Mouse (Mus musculus) MEL (cell line): ENCODE data around the gene Trim65. TPM values are rescaled to one million over a fixed set of nuclear protein-coding genes. Genes with fewer than 3 reads are reported as not detected.

Experiments
- DNase-seq: peaks from one replicate; pipeline ENCODE4 v3.0.0; 2011; ENCODE audit warnings: low read depth, low spot score
- H3K27ac ChIP-seq: 2 replicates; pipeline ENCODE4 v1.5.1; 2012; ENCODE audit warnings: low read depth, mild to moderate bottlenecking, control low read depth, low read length, moderate library complexity; ENCODE audit not compliant: control insufficient read depth
- H3K27me3 ChIP-seq, 2 experiments: fragments of 150-350 bp in 1 of 2; sonication (generic) in 1 of 2; 2 replicates each; pipeline ENCODE4 v1.6.1; 2012; ENCODE audit warnings: low read length in 2 of 2, mild to moderate bottlenecking in 2 of 2, improper control_type of control experiment in 1 of 2, moderate library complexity in 1 of 2; ENCODE audit not compliant: insufficient read depth in 2 of 2, control insufficient read depth in 1 of 2
- H3K36me3 ChIP-seq, 2 experiments: 2 replicates each; pipeline ENCODE4 v1.6.1; 2012 to 2014; ENCODE audit warnings: low read length in 2 of 2, improper control_type of control experiment in 1 of 2, inconsistent platforms in 1 of 2, mild to moderate bottlenecking in 1 of 2; ENCODE audit not compliant: insufficient read depth in 2 of 2, control insufficient read depth in 1 of 2
- H3K4me1 ChIP-seq, 2 experiments: fragments of 150-350 bp in 1 of 2; sonication (generic) in 1 of 2; 2 replicates each; pipeline ENCODE4 v1.6.1; 2012; ENCODE audit warnings: low read length in 2 of 2, improper control_type of control experiment in 1 of 2, mild to moderate bottlenecking in 1 of 2; ENCODE audit not compliant: insufficient read depth in 2 of 2, control insufficient read depth in 1 of 2
- H3K4me3 ChIP-seq, 2 experiments: fragments of 150-350 bp in 1 of 2; sonication (generic) in 1 of 2; 2 replicates each; pipeline ENCODE4 v1.5.1; 2012; ENCODE audit warnings: low read depth in 2 of 2, low read length in 2 of 2, mild to moderate bottlenecking in 2 of 2, moderate library complexity in 2 of 2, control low read depth in 1 of 2, improper control_type of control experiment in 1 of 2; ENCODE audit not compliant: control insufficient read depth in 1 of 2, insufficient read depth in 1 of 2
- H3K79me2 ChIP-seq: 2 replicates; pipeline ENCODE4 v1.6.1; 2012; ENCODE audit warnings: mild to moderate bottlenecking, low read length, moderate library complexity; ENCODE audit not compliant: control insufficient read depth, poor library complexity, insufficient read depth
- H3K9ac ChIP-seq: 2 replicates; pipeline ENCODE4 v1.6.1; 2012; ENCODE audit warnings: low read depth, mild to moderate bottlenecking, control low read depth, low read length, moderate library complexity; ENCODE audit not compliant: control insufficient read depth, poor library complexity, severe bottlenecking
- H3K9me3 ChIP-seq: fragments of 150-350 bp; sonication (generic); replicated peaks from 2 replicates; pipeline ENCODE4 v1.6.1; 2012; ENCODE audit warnings: mild to moderate bottlenecking, low read length, improper control_type of control experiment, moderate library complexity; ENCODE audit not compliant: insufficient read depth
- BHLHE40 ChIP-seq: IDR thresholded peaks from 2 replicates; pipeline ENCODE4 v1.6.1; 2012; ENCODE audit warnings: low read depth, mild to moderate bottlenecking, inconsistent platforms, low read length, improper control_type of control experiment, borderline replicate concordance
- E2F4 ChIP-seq: IDR thresholded peaks from 2 replicates; pipeline ENCODE4 v1.6.1; 2011; ENCODE audit warnings: low read depth, low read length, improper control_type of control experiment, borderline replicate concordance
- EP300 ChIP-seq, 2 experiments: IDR thresholded peaks; 2 replicates each; pipeline ENCODE4 v1.6.1; 2011; ENCODE audit warnings: improper control_type of control experiment in 2 of 2, low read length in 2 of 2, low read depth in 1 of 2, mild to moderate bottlenecking in 1 of 2
- GATA1 ChIP-seq: IDR thresholded peaks from 2 replicates; pipeline ENCODE4 v1.6.1; 2011; ENCODE audit warnings: low read depth, low read length, improper control_type of control experiment
- JUND ChIP-seq: IDR thresholded peaks from 2 replicates; pipeline ENCODE4 v1.6.1; 2011; ENCODE audit warnings: low read depth, mild to moderate bottlenecking, improper control_type of control experiment, low read length
- KAT2A ChIP-seq: conservative IDR thresholded peaks from 2 replicates; pipeline ENCODE4 v1.6.1; 2012; ENCODE audit warnings: low read depth, low read length, improper control_type of control experiment, inconsistent platforms
- MAZ ChIP-seq: IDR thresholded peaks from 2 replicates; pipeline ENCODE4 v1.6.1; 2012; ENCODE audit warnings: low read depth, mild to moderate bottlenecking, inconsistent platforms, low read length, improper control_type of control experiment
- MXI1 ChIP-seq: IDR thresholded peaks from 2 replicates; pipeline ENCODE4 v1.6.1; 2011; ENCODE audit warnings: mild to moderate bottlenecking, low read depth, low read length, improper control_type of control experiment
- MYB ChIP-seq: IDR thresholded peaks from 2 replicates; pipeline ENCODE4 v1.6.1; 2011; ENCODE audit warnings: mild to moderate bottlenecking, low read depth, low read length, improper control_type of control experiment
- MYC ChIP-seq: IDR thresholded peaks from 2 replicates; pipeline ENCODE4 v1.6.1; 2011; ENCODE audit warnings: low read depth, mild to moderate bottlenecking, low read length, improper control_type of control experiment, moderate library complexity
- NELFE ChIP-seq: IDR thresholded peaks from 2 replicates; pipeline ENCODE4 v1.6.1; 2011; ENCODE audit warnings: low read depth, low read length, improper control_type of control experiment
- NRF1 ChIP-seq: IDR thresholded peaks from 2 replicates; pipeline ENCODE4 v1.6.1; 2014; ENCODE audit warnings: low read depth, mild to moderate bottlenecking, inconsistent platforms, low read length, improper control_type of control experiment, moderate library complexity; ENCODE audit not compliant: poor library complexity, insufficient read depth, severe bottlenecking
- POLR2AphosphoS2 ChIP-seq: IDR thresholded peaks from 2 replicates; pipeline ENCODE4 v1.6.1; 2011; ENCODE audit warnings: low read length, improper control_type of control experiment
- RCOR1 ChIP-seq: IDR thresholded peaks from 2 replicates; pipeline ENCODE4 v1.6.1; 2012; ENCODE audit warnings: low read depth, mild to moderate bottlenecking, inconsistent platforms, low read length, improper control_type of control experiment
- SIN3A ChIP-seq: IDR thresholded peaks from 2 replicates; pipeline ENCODE4 v1.6.1; 2012; ENCODE audit warnings: low read length, improper control_type of control experiment, inconsistent platforms
- TAL1 ChIP-seq: IDR thresholded peaks from 2 replicates; pipeline ENCODE4 v1.6.1; 2012; ENCODE audit warnings: mild to moderate bottlenecking, inconsistent platforms, low read length, moderate library complexity, mixed read lengths
- TBP ChIP-seq: IDR thresholded peaks from 2 replicates; pipeline ENCODE4 v1.8.0; 2011; ENCODE audit warnings: low read depth, low read length, improper control_type of control experiment
- TCF12 ChIP-seq: IDR thresholded peaks from 2 replicates; pipeline ENCODE4 v1.6.1; 2014; ENCODE audit warnings: low read depth, mild to moderate bottlenecking, inconsistent platforms, low read length, improper control_type of control experiment, moderate library complexity
- USF2 ChIP-seq, 2 experiments: IDR thresholded peaks; 2 replicates each; pipeline ENCODE4 v1.6.1; 2011 to 2012; ENCODE audit warnings: improper control_type of control experiment in 2 of 2, low read length in 2 of 2, borderline replicate concordance in 1 of 2, inconsistent platforms in 1 of 2, low read depth in 1 of 2, mild to moderate bottlenecking in 1 of 2; ENCODE audit not compliant: insufficient read depth in 1 of 2
- ZKSCAN1 ChIP-seq: IDR thresholded peaks from 2 replicates; pipeline ENCODE4 v1.6.1; 2012; ENCODE audit warnings: low read depth, mild to moderate bottlenecking, inconsistent platforms, low read length, improper control_type of control experiment, moderate library complexity
- polyA plus RNA-seq, 2 experiments: library from polyadenylated mRNA; stranded (reverse) in 1 of 2; unstranded in 1 of 2; fragments of >175 nt in 1 of 2; fragments of >200 nt in 1 of 2; gene quantifications; 2 replicates each; pipeline versions ENCODE4 v1.2.1 to v1.2.4; 2012; ENCODE audit warnings: low replicate concordance in 2 of 2, low read depth in 1 of 2; ENCODE audit not compliant: insufficient read length in 2 of 2, insufficient read depth in 1 of 2, missing spikeins in 1 of 2
- total RNA-seq: library from RNA; depleted of rRNA; stranded (reverse); fragments of 300-350 nt; gene quantifications from 2 replicates; pipeline ENCODE4 v1.2.3, GENCODE M21; 2012

Trim65 gene
- total and polyA plus RNA-seq, 3 experiments = 8.8 to 10.7 TPM; not detected in 1

- peaks cover 7% of the 10 kb centered on the region; the same call in 1 of the 2 replicates for H3K79me2 ChIP-seq
- TF ChIP-seq SIN3A = no peak
- TF ChIP-seq TCF12 = no peak
- TF ChIP-seq TAL1 = no peak
- TF ChIP-seq KAT2A = no peak
- no peak for TF ChIP-seq NELFE
- no peak for TF ChIP-seq JUND
- TF ChIP-seq MYC = no peak
- no peak for TF ChIP-seq POLR2AphosphoS2
- no peak for TF ChIP-seq BHLHE40
- no peak for TF ChIP-seq E2F4
- no peak for DNase-seq
- no peak overlapping the region for H3K9ac ChIP-seq
- no peak overlapping the region for H3K4me3 ChIP-seq
- peaks cover 0 to 7% of the 10 kb centered on the region in 2 experiments; a peak in 2 of 4 replicates for H3K4me1 ChIP-seq
- H3K9me3 ChIP-seq = no peaks in the 10 kb centered on the region
- H3K27me3 ChIP-seq = no peaks in the 10 kb centered on the region
- no peak overlapping the region for H3K27ac ChIP-seq
- peaks cover 0 to 7% of the 10 kb centered on the region in 2 experiments; a peak in 2 of 4 replicates for H3K36me3 ChIP-seq
Observed at GRCm38 (mm10) chr11:116163002-116163401, 32.1 kb upstream of the Trim65 start.

- Histone ChIP-seq H3K9ac (no peak overlapping the region), H3K4me3 (no peak overlapping the region), H3K27me3 (no peaks in the 10 kb centered on the region), H3K79me2 (peaks cover 3% of the 10 kb centered on the region; the same call in 1 of the 2 replicates), H3K36me3 (peaks cover 0 to 7% of the 10 kb centered on the region in 2 experiments; a peak in 2 of 4 replicates), H3K9me3 (no peaks in the 10 kb centered on the region), H3K4me1 (peaks cover 0 to 7% of the 10 kb centered on the region in 2 experiments; a peak in 2 of 4 replicates), H3K27ac (no peak overlapping the region)
- no peak for DNase-seq
- TF ChIP-seq EP300 (IDR thresholded peaks at IDR 0.05; ENCODE audit: low read depth in 1 of 2, low read length in 2 of 2) = no peak
- TF ChIP-seq NRF1 = no peak
- no peak for TF ChIP-seq TCF12
- TF ChIP-seq MAZ = no peak
- no peak for TF ChIP-seq GATA1
- no peak for TF ChIP-seq NELFE
- no peak for TF ChIP-seq MXI1
- TF ChIP-seq MYC = no peak
- TF ChIP-seq MYB = no peak
- TF ChIP-seq RCOR1 = no peak
- no peak for TF ChIP-seq USF2 (IDR thresholded peaks at IDR 0.05; ENCODE audit: borderline replicate concordance in 1 of 2, insufficient read depth in 1 of 2, low read depth in 1 of 2, low read length in 2 of 2)
- no peak for TF ChIP-seq ZKSCAN1
- no peak for TF ChIP-seq TBP
Observed at GRCm38 (mm10) chr11:116162146-116162545, 31.2 kb upstream of the Trim65 start.
